Mouse (Mus musculus) limb, embryonic 10.5 days (tissue): ENCODE results near the gene Espn. TPM values are rescaled to one million over a fixed set of nuclear protein-coding genes. Genes with fewer than 3 reads are reported as not detected.
A peak's percentile ranks its signal among the peaks of the same experiment; 100 is the strongest.

ENCODE experiments used
- DNase-seq: peaks from one replicate; pipeline ENCODE4 v3.0.0-alpha.2; 2017; ENCODE audit warnings: low spot score
- H3K27ac ChIP-seq: fragments of 300-500 bp; sonication (generic); 2 replicates; pipeline ENCODE4 v1.5.1; 2016; ENCODE audit warnings: mild to moderate bottlenecking
- H3K27me3 ChIP-seq: fragments of 300-500 bp; sonication (generic); 2 replicates; pipeline ENCODE4 v1.6.1; 2016; ENCODE audit warnings: low read depth, mild to moderate bottlenecking; ENCODE audit not compliant: poor library complexity, severe bottlenecking
- H3K36me3 ChIP-seq: fragments of 300-500 bp; sonication (generic); 2 replicates; pipeline ENCODE4 v1.6.1; 2016; ENCODE audit warnings: mild to moderate bottlenecking, moderate library complexity
- H3K4me1 ChIP-seq: fragments of 300-500 bp; sonication (generic); 2 replicates; pipeline ENCODE4 v1.6.1; 2016
- H3K4me3 ChIP-seq: fragments of 300-500 bp; sonication (generic); 2 replicates; pipeline ENCODE4 v1.5.1; 2016; ENCODE audit warnings: mild to moderate bottlenecking, moderate library complexity
- H3K9me3 ChIP-seq: fragments of 300-500 bp; sonication (generic); replicated peaks from 2 replicates; pipeline ENCODE4 v1.6.1; 2016; ENCODE audit warnings: mild to moderate bottlenecking
- WGBS: fragments of 180-500 bp; shearing (Covaris S2); methylation state at CpG from one replicate; pipeline ENCODE4 v1.1.7; 2016; 5-methylcytosine and 5-hydroxymethylcytosine counted together
- polyA plus RNA-seq: library from polyadenylated mRNA; unstranded; fragments of >200 nt; fragmentation: Nextera tagmentation; extraction: Ambion mirVana; gene quantifications from 2 replicates; pipeline ENCODE4 v1.2.1, GENCODE M21; 2016

The Espn gene
- polyA plus RNA-seq, 1 experiment from 2014 or later: 2.9 TPM

GRCm38 (mm10) chr4:152186205-152187082, 34.3 kb upstream of the Espn start:
- Histone ChIP-seq H3K4me3 (peak overlapping the region; percentile 37), H3K4me1 (peaks cover 40% of the 10 kb centered on the region), H3K36me3 (no peaks in the 10 kb centered on the region), H3K9me3 (no peaks in the 10 kb centered on the region), H3K27me3 (peaks cover 15% of the 10 kb centered on the region; the same call in 1 of the 2 replicates), H3K27ac (peak overlapping the region; percentile 81)
- no peak for DNase-seq
- WGBS: 43% methylated on average over 14 of the region's 14 CpGs

- WGBS: 3% methylated on average over 19 of the region's 19 CpGs
- Histone ChIP-seq H3K9me3 (no peaks in the 10 kb centered on the region), H3K4me3 (peak overlapping the region; percentile 37), H3K4me1 (peaks cover 35% of the 10 kb centered on the region), H3K27ac (peak overlapping the region; percentile 81), H3K27me3 (peaks cover 20% of the 10 kb centered on the region; the same call in 1 of the 2 replicates), H3K36me3 (no peaks in the 10 kb centered on the region)
- DNase-seq: peak; percentile 57
Measured at GRCm38 (mm10) chr4:152185510-152186204, 33.5 kb upstream of the Espn start.

GRCm38 (mm10) chr4:152185137-152185509, 33.0 kb upstream of the Espn start:
- Histone ChIP-seq H3K9me3 (no peaks in the 10 kb centered on the region), H3K27me3 (peaks cover 26% of the 10 kb centered on the region), H3K4me1 (peaks cover 31% of the 10 kb centered on the region), H3K36me3 (no peaks in the 10 kb centered on the region), H3K27ac (peak overlapping the region; percentile 81), H3K4me3 (peak overlapping the region; percentile 37)
- peak; percentile 39 for DNase-seq
- WGBS: 4% methylated on average over 3 of the region's 3 CpGs

- Histone ChIP-seq H3K4me1 (peaks cover 29% of the 10 kb centered on the region), H3K4me3 (no peak overlapping the region), H3K36me3 (no peaks in the 10 kb centered on the region), H3K27me3 (peaks cover 32% of the 10 kb centered on the region), H3K9me3 (no peaks in the 10 kb centered on the region), H3K27ac (no peak overlapping the region)
- no peak for DNase-seq
- WGBS: 68% methylated on average over 7 of the region's 7 CpGs
Measured at GRCm38 (mm10) chr4:152184353-152185035, 32.3 kb upstream of the Espn start.

GRCm38 (mm10) chr4:152182205-152182604, 30.0 kb upstream of the Espn start:
- peaks cover 49% of the 10 kb centered on the region for H3K4me1 ChIP-seq
- H3K9me3 ChIP-seq: no peaks in the 10 kb centered on the region
- H3K4me3 ChIP-seq: no peak overlapping the region
- WGBS: 84% methylated on average over 10 of the region's 10 CpGs
- peaks cover 48% of the 10 kb centered on the region for H3K27me3 ChIP-seq
- no peak for DNase-seq
- H3K27ac ChIP-seq: no peak overlapping the region
- no peaks in the 10 kb centered on the region for H3K36me3 ChIP-seq

- Histone ChIP-seq H3K4me3 (no peak overlapping the region), H3K4me1 (peaks cover 30% of the 10 kb centered on the region), H3K27ac (no peak overlapping the region), H3K36me3 (no peaks in the 10 kb centered on the region), H3K27me3 (peaks cover 57% of the 10 kb centered on the region), H3K9me3 (no peaks in the 10 kb centered on the region)
- DNase-seq: no peak
- WGBS: 89% methylated on average over 16 of the region's 16 CpGs
Measured at GRCm38 (mm10) chr4:152179946-152180660, 27.9 kb upstream of the Espn start.

- Histone ChIP-seq H3K27me3 (peaks cover 67% of the 10 kb centered on the region), H3K4me3 (peak overlapping the region; percentile 80), H3K36me3 (no peaks in the 10 kb centered on the region), H3K27ac (no peak overlapping the region), H3K9me3 (no peaks in the 10 kb centered on the region), H3K4me1 (peaks cover 22% of the 10 kb centered on the region)
- no peak for DNase-seq
- 29% methylated on average over 16 of the region's 16 CpGs for WGBS
Measured at GRCm38 (mm10) chr4:152178916-152179705, 26.9 kb upstream of the Espn start.

- H3K27ac ChIP-seq: peak overlapping the region; percentile 95
- peak overlapping the region; percentile 80 for H3K4me3 ChIP-seq
- 2% methylated on average over 35 of the region's 35 CpGs for WGBS
- no peak for DNase-seq
- no peaks in the 10 kb centered on the region for H3K9me3 ChIP-seq
- no peaks in the 10 kb centered on the region for H3K36me3 ChIP-seq
- peaks cover 22% of the 10 kb centered on the region for H3K4me1 ChIP-seq
- peaks cover 74% of the 10 kb centered on the region for H3K27me3 ChIP-seq
Measured at GRCm38 (mm10) chr4:152178344-152178864, 26.2 kb upstream of the Espn start.

GRCm38 (mm10) chr4:152177537-152178343, 25.6 kb upstream of the Espn start, which contains the start of gene Acot7:
Gene Acot7, plus strand, starts transcription at chr4:152178134.
- WGBS: under 1% methylated on average over 86 of the region's 108 CpGs
- Histone ChIP-seq H3K27ac (peak within 1 kb of the TSS; percentile 95), H3K4me1 (peaks cover 22% of the 10 kb centered on the region), H3K9me3 (no peaks in the 10 kb centered on the region), H3K36me3 (no peaks in the 10 kb centered on the region), H3K27me3 (peaks cover 75% of the 10 kb centered on the region), H3K4me3 (peak within 1 kb of the TSS; percentile 80)
- peak; percentile 93 for DNase-seq

- Histone ChIP-seq H3K4me1 (peaks cover 22% of the 10 kb centered on the region), H3K36me3 (no peaks in the 10 kb centered on the region), H3K9me3 (no peaks in the 10 kb centered on the region), H3K27ac (peak overlapping the region; percentile 95), H3K4me3 (peak overlapping the region; percentile 80), H3K27me3 (peaks cover 79% of the 10 kb centered on the region)
- 68% methylated on average over 6 of the region's 6 CpGs for WGBS
- no peak for DNase-seq
Measured at GRCm38 (mm10) chr4:152177174-152177536, 25.0 kb upstream of the Espn start.

GRCm38 (mm10) chr4:152176638-152177037, 24.5 kb upstream of the Espn start:
- 87% methylated on average over 3 of the region's 3 CpGs for WGBS
- no peak overlapping the region for H3K4me3 ChIP-seq
- H3K9me3 ChIP-seq: no peaks in the 10 kb centered on the region
- no peaks in the 10 kb centered on the region for H3K36me3 ChIP-seq
- no peak for DNase-seq
- H3K27ac ChIP-seq: no peak overlapping the region
- peaks cover 78% of the 10 kb centered on the region for H3K27me3 ChIP-seq
- peaks cover 22% of the 10 kb centered on the region for H3K4me1 ChIP-seq
